22 mouse cellular contexts compared by ENCODE assay signal in the genomic region with DNA sequence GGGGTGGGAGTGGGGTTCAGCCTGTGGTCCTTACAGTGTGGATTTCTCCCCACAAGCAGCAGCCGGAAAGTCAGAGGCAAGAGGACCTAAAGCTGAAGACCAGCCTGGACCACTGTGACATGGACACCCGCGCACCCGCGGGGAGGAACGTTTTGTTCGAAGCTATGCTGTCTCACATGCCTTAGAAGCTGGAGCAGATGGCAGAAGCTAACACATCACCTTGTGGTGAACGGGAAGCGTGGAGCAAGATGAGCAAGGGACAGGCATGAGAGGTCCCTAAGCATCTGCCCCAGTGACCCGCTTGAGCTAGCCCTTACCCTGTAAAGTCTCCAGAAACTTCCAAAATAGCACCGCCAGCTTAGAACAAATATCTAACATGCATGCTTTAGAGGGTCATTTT. TPM values are rescaled to one million over a fixed set of nuclear protein-coding genes. Genes with fewer than 3 reads are reported as not detected.
A peak's percentile ranks its signal among the peaks of the same experiment; 100 is the strongest.
DNase-seq lines count a peak whose midpoint lies in the region; TF ChIP-seq lines count a peak whose summit lies in the region.
"Had no signal": no experiment of that assay in that cellular context is flagged by ENCODE, and none has a peak within 500 bp of the region (broad histone marks: within the 10 kb centered on the region; RNA-seq: fewer than 3 reads in every experiment).

No protein-coding gene starts in this region.

- peaks cover 3% of the 10 kb centered on the region; the same call in 1 of the 2 replicates for H3K9me3 ChIP-seq in E14TG2a.4 (ENCODE audit: low read length)
- H3K9me3 ChIP-seq: G1E had no signal

- 0 out of 2 replicates have a peak overlapping the region, but pooled peaks have one; percentile 35 for H3K4me3 ChIP-seq in E14TG2a.4 (replicated peaks; ENCODE audit: low read length)

- intact Hi-C loops in left cerebral cortex, postnatal 25 days (cut with DNase I) = no loop called here
- intact Hi-C loops in left cerebral cortex, postnatal 10 days (cut with DNase I) = no loop called here

- TF ChIP-seq CTCF in E14TG2a.4 (conservative IDR thresholded peaks at IDR 0.05; ENCODE audit: low read length) = no peak

- 0 out of 2 replicates have a peak, but pooled peaks cover 5% of the 10 kb centered on the region for H3K27me3 ChIP-seq in E14TG2a.4 (ENCODE audit: insufficient read depth, low read length)

- DNase-seq in left cerebral cortex, postnatal 25 days (ENCODE audit: low spot score in 2 of 2) = peak; percentile 15 to 58
- no peak for DNase-seq in left cerebral cortex, postnatal 10 days (ENCODE audit: extremely low spot score in 1 of 2, low spot score in 2 of 2)
- DNase-seq in right cerebral cortex, adult 18-20 months = peak; percentile 32
- DNase-seq in right cerebral cortex, postnatal 10 days (ENCODE audit: low spot score in 2 of 2) = no peak
- peak; percentile 54 for DNase-seq in brain, adult 2 months (ENCODE audit: low read depth, low spot score)
- no peak for DNase-seq in spleen, postnatal 4 days (ENCODE audit: low spot score in 2 of 2)
- no peak for DNase-seq in kidney, adult 11 months
- DNase-seq: adrenal gland, adult 2 months; adrenal gland, adult 8-10 months; adrenal gland, postnatal 10 days; adrenal gland, postnatal 14 days; adrenal gland, postnatal 25 days; adrenal gland, postnatal 36 days; B cell, adult 2 months; cerebellum, adult 11 months; cerebellum, adult 11-12 months; cerebellum, adult 18-20 months; cerebellum, adult 2 months had no signal

- peaks cover 13% of the 10 kb centered on the region for H3K4me1 ChIP-seq in E14TG2a.4 (replicated peaks; ENCODE audit: low read depth, low read length)

- no peaks in the 10 kb centered on the region for H3K36me3 ChIP-seq in E14TG2a.4 (ENCODE audit: insufficient read depth, low read length)
- H3K36me3 ChIP-seq: G1E had no signal

RNA-seq across cellular contexts. Expression of a gene that starts 48.4 kb away (rescaled TPM):
- total RNA-seq in left cerebral cortex, postnatal 25 days (2021) = 100 to 1,000 TPM; 314 to 322 TPM
- 100 to 1,000 TPM; 188 to 210 TPM for total RNA-seq in left cerebral cortex, postnatal 10 days (2021)
- total RNA-seq: CH12.LX, G1E, MEL had no signal

Comparison
In these comparisons a context has a peak if more than half of its experiments do, and no peak if none do; other contexts are left out.
1. DNase-seq: peak in left cerebral cortex, postnatal 25 days (2 of 2), right cerebral cortex, adult 18-20 months (single experiment) and brain, adult 2 months (single experiment); none in left cerebral cortex, postnatal 10 days (0 of 2), right cerebral cortex, postnatal 10 days (0 of 2), spleen, postnatal 4 days (0 of 2) and kidney, adult 11 months (single experiment).